Mouse (Mus musculus): Measurements from ENCODE around the gene Olfr828.

The Olfr828 gene

GRCm38 (mm10) chr9:18819426-18819825 is at the start of gene Olfr828:
Olfr828 (minus strand) TSS chr9:18819526.
- DNase-seq (ENCODE audit: low spot score): no peak

- no peak for DNase-seq (ENCODE audit: low spot score)
These were observed 35.3 kb upstream of the Olfr828 start, which contains the start of gene Olfr829 for GRCm38 (mm10) chr9:18854633-18855032. Olfr829 (plus strand) TSS chr9:18854933.

GRCm38 (mm10) chr9:18785316-18785715 is 34.0 kb downstream of the Olfr828 start:
- DNase-seq (ENCODE audit: low spot score): no peak

GRCm38 (mm10) chr9:18779476-18779875 is 39.9 kb downstream of the Olfr828 start:
- DNase-seq (ENCODE audit: low spot score): no peak

- DNase-seq (ENCODE audit: low spot score): no peak
These were observed 40.3 kb downstream of the Olfr828 start for GRCm38 (mm10) chr9:18778981-18779380.

Measured in adipocyte (in vitro differentiated cells).